Mouse (Mus musculus) leukemia stem cell, adult 10-12 weeks (primary cell): ENCODE results near the gene Tubb4b. TPM values are rescaled to one million over a fixed set of nuclear protein-coding genes. Genes with fewer than 3 reads are reported as not detected.

Experiments
- polyA plus RNA-seq: library from polyadenylated mRNA; stranded (reverse); fragments of >175 nt; gene quantifications from 2 replicates; pipeline ENCODE4 v1.2.3, GENCODE M21; 2012; ENCODE audit warnings: low replicate concordance

Gene Tubb4b
- 147 and 477 TPM in 2 replicates for polyA plus RNA-seq

GRCm38 (mm10) chr2:25224492-25224765 is at the start of gene Tubb4b:
Gene Tubb4b (minus strand): TSS chr2:25224702.

GRCm38 (mm10) chr2:25271827-25272511 is 47.5 kb upstream of the Tubb4b start, which contains the start of the genes Ssna1 and Anapc2:
Gene Ssna1 (minus strand): TSS chr2:25272438.
Gene Anapc2 (plus strand): TSS chr2:25272478.

GRCm38 (mm10) chr2:25262291-25262767 is 37.8 kb upstream of the Tubb4b start, which contains the start of gene Tprn:
Gene Tprn (plus strand): TSS chr2:25262618.

GRCm38 (mm10) chr2:25255284-25255779 is 30.8 kb upstream of the Tubb4b start, which contains the start of gene Tmem203:
Gene Tmem203 (plus strand): TSS chr2:25255439.

GRCm38 (mm10) chr2:25246183-25247072 is 21.9 kb upstream of the Tubb4b start, which contains the start of gene AL732309.1:
Gene AL732309.1 (minus strand): TSS chr2:25246863.

GRCm38 (mm10) chr2:25242101-25242506 is 17.6 kb upstream of the Tubb4b start, which contains the start of the genes Rnf208 and Cysrt1:
Gene Rnf208 (plus strand): TSS chr2:25242255.
Gene Cysrt1 (minus strand): TSS chr2:25242452.

GRCm38 (mm10) chr2:25236614-25237013 is 12.1 kb upstream of the Tubb4b start, which contains the start of gene Rnf224:
Gene Rnf224 (minus strand): TSS chr2:25236787.

GRCm38 (mm10) chr2:25234050-25234449 is 9.5 kb upstream of the Tubb4b start, which contains the start of gene Slc34a3:
Gene Slc34a3 (minus strand): TSS chr2:25234364.

GRCm38 (mm10) chr2:25218445-25218844 is 6.1 kb downstream of the Tubb4b start, which contains the start of gene Fam166a:
Gene Fam166a (plus strand): TSS chr2:25218745.

GRCm38 (mm10) chr2:25214444-25214843 is 10.1 kb downstream of the Tubb4b start, which contains the start of gene Stpg3:
Gene Stpg3 (minus strand): TSS chr2:25214637.

GRCm38 (mm10) chr2:25211121-25211670 is 13.3 kb downstream of the Tubb4b start, which contains the start of gene Nelfb:
Gene Nelfb (minus strand): TSS chr2:25211489.

GRCm38 (mm10) chr2:25196172-25196954 is 28.1 kb downstream of the Tubb4b start, which contains the start of gene Tor4a:
Gene Tor4a (minus strand): TSS chr2:25196886.

GRCm38 (mm10) chr2:25180478-25180903 is 44.0 kb downstream of the Tubb4b start, which contains the start of gene Nrarp:
Gene Nrarp (plus strand): TSS chr2:25180758.

Other genes with a start within 250 kb of the Tubb4b start
- 7.7 and 44.8 TPM in 2 replicates for gene Mrpl41, start 249.6 kb downstream of the Tubb4b start, polyA plus RNA-seq
- gene Pnpla7, start 248.7 kb downstream of the Tubb4b start, polyA plus RNA-seq = 4.3 and 5.1 TPM in 2 replicates
- gene Nsmf, start 170.3 kb downstream of the Tubb4b start, polyA plus RNA-seq = 61.2 and 74.4 TPM in 2 replicates
- not detected in 2 replicates for gene Entpd8, start 144.4 kb downstream of the Tubb4b start, polyA plus RNA-seq
- gene Noxa1, start 129.6 kb downstream of the Tubb4b start, polyA plus RNA-seq = not detected in 2 replicates
- 24.8 and 34.7 TPM in 2 replicates for gene Nrarp, start 43.9 kb downstream of the Tubb4b start, polyA plus RNA-seq
- gene Tor4a, start 27.8 kb downstream of the Tubb4b start, polyA plus RNA-seq = 13.1 and 16.5 TPM in 2 replicates
- gene Nelfb, start 13.2 kb downstream of the Tubb4b start, polyA plus RNA-seq = 15.0 and 19.0 TPM in 2 replicates
- 0.22 TPM in 1 of 2 replicates, not detected in the other for gene Stpg3, start 10.1 kb downstream of the Tubb4b start, polyA plus RNA-seq
- 0.16 TPM in 1 of 2 replicates, not detected in the other for gene Fam166a, start 6.0 kb downstream of the Tubb4b start, polyA plus RNA-seq
- gene Slc34a3, start 9.7 kb upstream of the Tubb4b start, polyA plus RNA-seq = not detected in 2 replicates
- gene Rnf224, start 12.1 kb upstream of the Tubb4b start, polyA plus RNA-seq = 0.10 TPM in 1 of 2 replicates, not detected in the other
- gene Rnf208, start 17.6 kb upstream of the Tubb4b start, polyA plus RNA-seq = 5.6 and 9.1 TPM in 2 replicates
- not detected in 2 replicates for gene Cysrt1, start 17.8 kb upstream of the Tubb4b start, polyA plus RNA-seq
- 3.1 and 3.2 TPM in 2 replicates for gene AL732309.1, start 22.2 kb upstream of the Tubb4b start, polyA plus RNA-seq
- 6.8 and 7.2 TPM in 2 replicates for gene Tmem203, start 30.7 kb upstream of the Tubb4b start, polyA plus RNA-seq
- gene Tprn, start 37.9 kb upstream of the Tubb4b start, polyA plus RNA-seq = 57.8 and 59.6 TPM in 2 replicates
- gene Ssna1, start 47.7 kb upstream of the Tubb4b start, polyA plus RNA-seq = 111 and 119 TPM in 2 replicates
- 11.4 and 18.3 TPM in 2 replicates for gene Anapc2, start 47.8 kb upstream of the Tubb4b start, polyA plus RNA-seq
- gene Tmem210, start 63.4 kb upstream of the Tubb4b start, polyA plus RNA-seq = not detected in 2 replicates
- gene Lrrc26, start 65.2 kb upstream of the Tubb4b start, polyA plus RNA-seq = not detected in 2 replicates
- gene Grin1, start 94.5 kb upstream of the Tubb4b start, polyA plus RNA-seq = 0.09 and 0.26 TPM in 2 replicates
- gene Man1b1, start 107.6 kb upstream of the Tubb4b start, polyA plus RNA-seq = 27.7 and 53.0 TPM in 2 replicates
- 4.2 and 10.5 TPM in 2 replicates for gene Dpp7, start 131.7 kb upstream of the Tubb4b start, polyA plus RNA-seq
- gene Uap1l1, start 141.0 kb upstream of the Tubb4b start, polyA plus RNA-seq = 5.6 and 9.7 TPM in 2 replicates
- gene Sapcd2, start 147.6 kb upstream of the Tubb4b start, polyA plus RNA-seq = 82.8 and 125 TPM in 2 replicates
- gene Entpd2, start 171.2 kb upstream of the Tubb4b start, polyA plus RNA-seq = 0.67 TPM in 1 of 2 replicates, not detected in the other
- gene Npdc1, start 174.6 kb upstream of the Tubb4b start, polyA plus RNA-seq = 8.1 and 13.5 TPM in 2 replicates
- gene Fut7, start 198.6 kb upstream of the Tubb4b start, polyA plus RNA-seq = 2.3 TPM in 1 of 2 replicates, not detected in the other
- gene Abca2, start 204.0 kb upstream of the Tubb4b start, polyA plus RNA-seq = 8.3 and 12.8 TPM in 2 replicates
- not detected in 2 replicates for gene Clic3, start 232.1 kb upstream of the Tubb4b start, polyA plus RNA-seq
- gene Paxx, start 236.4 kb upstream of the Tubb4b start, polyA plus RNA-seq = 30.3 and 31.6 TPM in 2 replicates
- gene Ptgds, start 245.3 kb upstream of the Tubb4b start, polyA plus RNA-seq = not detected in 2 replicates